In the genomic region with DNA sequence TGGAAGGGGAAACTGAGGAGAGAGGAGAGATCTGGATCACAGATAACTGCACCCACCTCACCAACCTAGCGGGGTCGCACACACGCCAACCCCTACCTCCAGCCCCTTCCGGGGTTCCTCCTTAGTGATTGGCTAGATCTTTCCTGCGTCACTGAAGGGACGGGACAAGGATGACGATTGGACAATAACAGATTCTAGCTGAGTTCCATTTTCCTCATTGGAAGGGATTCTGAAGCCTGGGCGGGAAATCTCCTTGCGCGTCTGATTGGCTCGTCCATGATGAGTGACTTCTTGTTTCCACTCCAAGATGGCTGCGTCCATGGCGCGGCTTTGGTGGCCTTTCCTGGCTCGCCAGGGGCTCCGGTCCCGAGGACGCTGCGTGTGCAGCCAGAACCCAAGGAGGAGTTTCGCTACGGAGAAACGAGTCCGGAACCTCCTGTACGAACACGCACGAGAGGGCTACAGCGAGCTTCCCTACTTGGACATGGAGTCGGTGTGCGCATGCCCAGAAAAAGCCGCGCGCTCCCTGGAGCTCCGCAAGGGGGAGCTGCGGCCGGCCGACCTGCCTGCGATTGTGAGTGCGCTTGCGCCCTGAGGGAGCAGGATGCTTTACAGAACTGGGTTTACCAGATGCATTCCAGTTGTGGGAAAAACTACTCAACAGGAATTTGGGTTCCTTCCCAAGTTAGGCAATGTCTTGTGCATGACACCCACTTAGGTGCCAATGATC, we compare ENCODE assay signal across 7 mouse cellular contexts. TPM values are rescaled to one million over a fixed set of nuclear protein-coding genes. Genes with fewer than 3 reads are reported as not detected.
DNase-seq lines count a peak whose midpoint lies in the region; ATAC-seq lines count a peak whose summit lies in the region.

A gene (minus strand): TSS at position 112 of the 730 bp plus-strand sequence.
A gene (plus strand): TSS at position 284 of the 730 bp plus-strand sequence.

- under 1% methylated on average over 39 of the region's 39 CpGs for WGBS in intestine, embryonic 16.5 days
- 0% methylated on average over 39 of the region's 39 CpGs for WGBS in midbrain, embryonic 11.5 days

- peak within 1 kb of the TSS; percentile 76 for H3K27ac ChIP-seq in intestine, embryonic 16.5 days (ENCODE audit: low read length)
- peak within 1 kb of the TSS; percentile 22; the same call in 1 of the 2 replicates for H3K27ac ChIP-seq in midbrain, embryonic 11.5 days (ENCODE audit: low read depth, low read length)

- ATAC-seq in intestine, embryonic 16.5 days: peak; percentile 99
- peak; percentile 99 for ATAC-seq in midbrain, embryonic 11.5 days (ENCODE audit: low FRiP score)

- H3K36me3 ChIP-seq in intestine, embryonic 16.5 days (ENCODE audit: control insufficient read depth, insufficient read depth, low read length): peaks cover 4% of the 10 kb centered on the region; the same call in 1 of the 2 replicates
- peaks cover 5% of the 10 kb centered on the region; the same call in 1 of the 2 replicates for H3K36me3 ChIP-seq in midbrain, embryonic 11.5 days (ENCODE audit: control insufficient read depth, insufficient read depth, low read length)

- H3K27me3 ChIP-seq in intestine, embryonic 16.5 days (replicated peaks; ENCODE audit: control insufficient read depth, insufficient read depth, low read length): no peaks in the 10 kb centered on the region
- no peaks in the 10 kb centered on the region for H3K27me3 ChIP-seq in midbrain, embryonic 11.5 days (ENCODE audit: control insufficient read depth, insufficient read depth, low read length)

- H3K4me3 ChIP-seq in intestine, embryonic 16.5 days (ENCODE audit: low read length): peak within 1 kb of the TSS; percentile 53
- H3K4me3 ChIP-seq in midbrain, embryonic 11.5 days (ENCODE audit: low read depth, low read length): peak within 1 kb of the TSS; percentile 50

- H3K4me2 ChIP-seq in intestine, embryonic 16.5 days (ENCODE audit: low read depth, low read length): peak within 1 kb of the TSS; percentile 67
- H3K4me2 ChIP-seq in midbrain, embryonic 11.5 days: peak within 1 kb of the TSS; percentile 84

- peaks cover 2% of the 10 kb centered on the region; the same call in 1 of the 2 replicates for H3K4me1 ChIP-seq in intestine, embryonic 16.5 days (ENCODE audit: control insufficient read depth, insufficient read depth, low read length)
- H3K4me1 ChIP-seq in midbrain, embryonic 11.5 days (ENCODE audit: control insufficient read depth, insufficient read depth, low read length): peaks cover 10% of the 10 kb centered on the region

- DNase-seq in adrenal gland, adult 8-10 months: peak; percentile 96
- DNase-seq in embryo, embryonic 9.5 days (ENCODE audit: extremely low spot score): peak; percentile 97
- peak; percentile 91 to 92 for DNase-seq in gastrocnemius, postnatal 4 days (ENCODE audit: low spot score in 2 of 2)
- peak; percentile 97 for DNase-seq in left cerebral cortex, postnatal 36 days (ENCODE audit: low spot score in 2 of 2)
- DNase-seq in midbrain, embryonic 11.5 days (ENCODE audit: low spot score, missing footprints): peak; percentile 99
- DNase-seq in skeletal muscle tissue, adult 2 months (ENCODE audit: low read depth, low spot score): peak; percentile 97

- H3K9me3 ChIP-seq in intestine, embryonic 16.5 days (ENCODE audit: control insufficient read depth, low read length): no peaks in the 10 kb centered on the region
- H3K9me3 ChIP-seq in midbrain, embryonic 11.5 days (ENCODE audit: control insufficient read depth, low read length): no peaks in the 10 kb centered on the region

- intact Hi-C loops in left cerebral cortex, postnatal 36 days (cut with DNase I): no loop called here

- H3K9ac ChIP-seq in intestine, embryonic 16.5 days (ENCODE audit: low read depth, low read length): peak within 1 kb of the TSS; percentile 80
- H3K9ac ChIP-seq in midbrain, embryonic 11.5 days (ENCODE audit: low read length): peak within 1 kb of the TSS; percentile 73

RNA-seq across cellular contexts. Expression of the first gene that starts in this region (rescaled TPM):
- 10 to 100 TPM; 76.5 to 92.2 (median 83.3) TPM for total RNA-seq in adrenal gland, adult 8-10 months (2022)
- total RNA-seq in gastrocnemius, postnatal 4 days (2021): 10 to 100 TPM; 34.4 to 34.8 TPM
- polyA plus RNA-seq in intestine, embryonic 16.5 days (2015; fragmentation: Nextera tagmentation; extraction: Ambion mirVana): 134 and 146 TPM in 2 replicates
- 10 to 100 TPM; 66.5 to 70.2 TPM for total RNA-seq in left cerebral cortex, postnatal 36 days (2021)
- 127 and 135 TPM in 2 replicates for polyA plus RNA-seq in midbrain, embryonic 11.5 days (2014; fragmentation: Nextera tagmentation; extraction: Ambion mirVana)

RNA-seq across cellular contexts. Expression of the second gene that starts in this region (rescaled TPM):
- 10 to 100 TPM; 18.0 to 26.2 (median 20.3) TPM for total RNA-seq in adrenal gland, adult 8-10 months (2022)
- total RNA-seq in gastrocnemius, postnatal 4 days (2021): 10 to 100 TPM; 16.2 to 19.5 TPM
- 25.2 and 28.0 TPM in 2 replicates for polyA plus RNA-seq in intestine, embryonic 16.5 days (2015; fragmentation: Nextera tagmentation; extraction: Ambion mirVana)
- 10 to 100 TPM; 14.9 to 15.1 TPM for total RNA-seq in left cerebral cortex, postnatal 36 days (2021)
- 25.9 and 27.7 TPM in 2 replicates for polyA plus RNA-seq in midbrain, embryonic 11.5 days (2014; fragmentation: Nextera tagmentation; extraction: Ambion mirVana)

Comparison
In these comparisons a context has a peak if more than half of its experiments do, and no peak if none do; other contexts are left out.
1. Peak in every context shown above with its lines: DNase-seq, ATAC-seq, H3K4me3 ChIP-seq and H3K27ac ChIP-seq.